Mouse (Mus musculus): Measurements from ENCODE around the gene Ncbp3.

DNA sequence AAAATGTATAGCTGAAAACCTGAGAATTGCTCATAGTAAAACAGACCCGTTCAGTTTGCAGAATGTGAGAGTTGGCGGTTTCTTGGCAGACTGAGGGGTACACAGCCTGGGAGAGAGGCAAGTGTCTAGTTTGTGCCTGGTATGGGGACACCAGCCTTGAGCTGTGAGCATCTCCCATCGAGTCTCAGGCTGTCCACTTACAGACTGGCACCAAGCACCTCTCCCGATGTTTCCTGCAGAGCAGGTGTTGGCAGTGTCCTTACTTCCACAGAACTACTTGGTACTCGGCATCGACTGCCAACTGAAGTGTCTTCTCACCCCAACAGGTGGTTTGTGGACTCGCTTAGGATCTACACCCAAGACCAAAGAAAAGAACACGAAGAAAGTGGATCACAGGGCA is 31.0 kb downstream of the Ncbp3 start:
- TF ChIP-seq CTCF (IDR thresholded peaks at IDR 0.05; ENCODE audit: borderline replicate concordance, control insufficient read depth, extremely low read depth, insufficient read depth, low read length, poor library complexity) (no peak), POLR2A (IDR thresholded peaks at IDR 0.05; ENCODE audit: control insufficient read depth, extremely low read depth, insufficient read depth, low read length, poor library complexity) (no peak)

Measured in thymus, adult 2 months (tissue).